Mouse (Mus musculus) T-helper 1 cell (primary cell): ENCODE measurements around the gene Cnbd2.
"Not testable (repeated sequence)": the region's sequence is repeated elsewhere in the genome, so short reads cannot be mapped to it uniquely, and the experiment has no call there.

Experiments
- in situ Hi-C: fragments of 300-600 bp; cut with MboI, MseI; formaldehyde crosslinking; loops from one replicate; pipeline ENCODE4 v1.15.1; 2025; ENCODE audit warnings: high pct_unique_total_duplicates

Cnbd2 gene

GRCm38 (mm10) chr2:156381350-156381749, 69.3 kb downstream of the Cnbd2 start:
- in situ Hi-C loops = no loop called here

DNA sequence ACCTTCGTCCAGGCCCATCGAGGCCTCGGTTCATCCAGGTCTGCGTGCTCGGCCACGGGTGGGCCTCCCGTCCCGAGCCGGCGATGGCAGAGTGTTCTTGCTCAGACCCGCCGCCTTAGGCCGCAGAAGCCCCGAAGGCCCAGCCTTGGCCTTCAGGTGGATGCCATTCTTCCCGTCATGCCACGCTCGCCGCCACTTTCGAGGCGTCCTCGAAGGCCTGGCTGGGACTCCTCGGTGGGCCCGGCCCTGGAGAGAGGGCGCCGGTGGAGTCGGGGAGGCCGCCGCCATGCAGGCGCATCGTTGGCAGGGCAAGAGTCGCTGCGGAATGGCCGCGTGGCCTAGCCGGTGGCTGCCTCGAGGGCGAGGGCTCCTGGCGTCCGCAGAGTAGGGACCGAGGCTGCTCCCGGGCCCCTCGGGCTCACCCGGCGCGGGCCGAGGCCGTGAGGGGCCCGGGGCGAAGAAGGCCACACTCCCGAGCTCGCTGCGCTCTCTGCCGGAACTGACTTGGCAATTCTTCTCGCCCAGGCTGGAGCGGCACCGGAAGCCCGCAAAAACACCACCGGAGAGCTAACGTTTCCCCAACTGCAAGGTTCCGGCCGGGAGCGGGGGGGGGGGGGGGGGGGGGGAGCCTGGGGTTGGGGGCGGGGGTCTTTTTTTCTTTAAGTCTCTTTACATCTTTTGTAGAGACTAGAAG, 80.5 kb downstream of the Cnbd2 start:
- in situ Hi-C loops = not testable (repeated sequence)

DNA sequence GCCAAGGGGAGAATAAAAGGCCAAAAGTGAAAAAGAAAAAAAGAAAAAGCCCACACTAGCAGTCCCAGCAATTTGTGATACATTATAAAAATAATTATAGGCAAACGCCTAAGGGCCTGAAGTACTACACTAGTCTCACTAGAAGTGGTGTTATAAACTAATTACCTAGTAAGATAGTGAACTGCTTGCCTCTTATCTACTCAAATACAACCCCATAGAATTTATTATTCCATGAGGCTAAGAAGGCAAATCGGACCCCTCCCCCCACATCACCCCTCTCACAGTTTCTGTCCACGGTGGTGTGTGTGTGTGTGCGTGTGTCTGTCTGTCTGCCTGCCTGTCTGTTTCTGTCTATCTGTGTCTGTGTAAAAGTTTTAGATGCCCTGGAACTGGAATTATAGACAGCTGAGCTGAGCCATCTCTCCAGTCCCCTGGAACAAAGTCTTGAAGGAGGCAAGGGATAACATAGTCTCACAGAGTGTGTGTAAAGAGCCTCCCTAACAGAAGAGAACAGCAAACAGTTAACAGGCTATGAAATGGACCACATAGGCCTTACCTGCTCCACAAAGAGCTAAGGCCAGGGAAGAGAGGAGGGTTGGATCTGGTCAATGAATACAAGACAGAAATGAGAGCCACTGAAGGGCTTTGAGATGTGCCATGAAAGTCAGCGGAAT, 81.2 kb downstream of the Cnbd2 start:
- in situ Hi-C loops = no loop called here

- in situ Hi-C loops = no loop called here
Measured at GRCm38 (mm10) chr2:156394282-156394681, 82.2 kb downstream of the Cnbd2 start.

DNA sequence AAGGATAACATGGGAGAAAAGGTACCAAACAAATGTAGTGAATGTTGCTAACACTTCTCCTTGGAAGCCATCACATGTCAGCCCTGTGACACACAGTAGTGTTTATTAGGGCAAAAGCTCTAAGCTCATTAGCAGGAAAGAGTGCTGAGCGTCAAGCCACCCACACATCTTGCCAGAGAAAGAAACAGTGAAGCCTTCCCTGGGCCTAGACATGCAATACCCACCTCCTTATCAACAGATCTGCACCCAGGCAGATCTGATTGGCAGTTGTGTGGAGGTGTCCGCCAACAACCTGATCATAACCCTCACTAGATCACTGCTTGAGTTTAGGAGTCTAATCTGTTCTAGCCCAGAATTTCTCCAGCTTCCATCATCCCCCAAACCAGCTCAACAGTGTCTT, 84.0 kb downstream of the Cnbd2 start:
- in situ Hi-C loops = no loop called here

DNA sequence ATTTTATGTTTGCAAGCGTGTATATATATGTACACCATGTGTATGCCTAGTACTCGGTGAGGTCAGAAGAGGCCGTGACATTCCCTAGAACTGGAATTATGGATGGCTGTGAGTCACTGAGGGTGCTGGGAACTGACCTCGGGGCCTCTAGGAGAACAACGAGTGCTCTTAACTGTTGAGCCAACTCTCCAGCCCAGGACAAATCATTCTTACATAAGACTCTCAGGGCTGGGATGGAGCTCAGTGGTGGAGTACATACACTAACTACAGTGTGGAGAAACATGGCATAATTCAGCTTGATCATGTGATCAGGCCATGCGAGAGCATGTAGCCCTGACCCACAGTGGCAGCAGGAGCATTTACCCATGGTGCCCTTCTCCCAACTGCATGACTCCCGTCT, 85.9 kb downstream of the Cnbd2 start:
- in situ Hi-C loops = no loop called here

GRCm38 (mm10) chr2:156399485-156399884, 87.4 kb downstream of the Cnbd2 start:
- in situ Hi-C loops = no loop called here

DNA sequence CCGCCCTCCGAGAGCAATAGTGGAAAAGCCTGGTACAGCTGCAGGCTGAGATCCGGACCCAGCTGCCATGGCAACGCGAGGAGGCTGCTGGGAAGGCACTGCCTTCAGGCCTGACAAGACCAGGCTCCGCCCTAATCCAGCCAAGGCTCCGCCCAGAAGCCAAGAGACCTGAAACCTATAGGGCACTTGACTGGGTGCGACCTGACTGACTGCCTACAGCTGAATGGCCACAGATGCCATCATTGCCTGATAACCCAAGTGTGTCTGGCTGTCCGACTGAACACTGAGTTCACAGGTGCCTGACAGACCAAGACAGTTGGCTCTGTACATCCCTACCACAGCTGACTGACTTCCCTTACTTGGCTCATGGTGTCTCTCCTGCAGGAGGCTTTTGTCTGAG, 89.2 kb downstream of the Cnbd2 start:
- in situ Hi-C loops = no loop called here

DNA sequence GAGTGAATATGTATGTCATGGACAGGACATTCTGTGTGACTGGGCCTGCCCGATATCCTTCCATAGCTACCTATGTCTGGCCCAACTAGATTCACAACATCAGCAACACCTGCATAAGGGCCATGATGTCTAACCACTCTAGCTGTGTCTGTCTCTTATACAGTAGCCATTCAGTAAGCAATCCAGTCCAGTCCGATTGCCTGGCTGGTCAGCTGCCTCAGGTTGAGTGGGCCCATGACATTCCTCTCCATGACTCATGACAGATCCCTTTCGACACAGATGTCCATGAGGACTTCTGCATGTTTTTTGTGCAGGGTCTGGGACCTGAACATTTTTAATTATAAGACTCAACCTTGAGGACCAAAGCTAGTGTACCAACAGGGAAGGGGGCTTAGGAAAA, 89.9 kb downstream of the Cnbd2 start:
- in situ Hi-C loops = no loop called here

- in situ Hi-C loops = no loop called here
Measured at GRCm38 (mm10) chr2:156406987-156407386, 94.9 kb downstream of the Cnbd2 start.

- in situ Hi-C loops = no loop called here
Measured at GRCm38 (mm10) chr2:156408168-156408567, 96.1 kb downstream of the Cnbd2 start.

DNA sequence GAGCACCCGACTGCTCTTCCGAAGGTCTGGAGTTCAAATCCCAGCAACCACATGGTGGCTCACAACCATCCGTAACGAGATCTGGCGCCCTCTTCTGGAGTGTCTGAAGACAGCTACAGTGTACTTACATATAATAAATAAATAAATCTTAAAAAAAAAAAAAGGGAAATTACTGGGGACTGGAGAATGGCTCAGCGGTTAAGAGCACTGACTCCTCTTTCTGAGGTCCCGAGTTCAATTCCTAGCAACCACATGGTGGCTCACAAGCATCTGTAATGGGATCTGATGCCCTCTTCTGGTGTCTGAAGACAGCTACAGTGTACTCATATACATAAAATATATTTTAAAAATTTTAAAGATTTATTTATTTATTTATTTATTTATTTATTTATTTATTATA, 99.2 kb downstream of the Cnbd2 start:
- in situ Hi-C loops = not testable (repeated sequence)

GRCm38 (mm10) chr2:156414996-156415395, 102.9 kb downstream of the Cnbd2 start:
- in situ Hi-C loops = no loop called here

- in situ Hi-C loops = no loop called here
Measured at GRCm38 (mm10) chr2:156415674-156416073, 103.6 kb downstream of the Cnbd2 start.

DNA sequence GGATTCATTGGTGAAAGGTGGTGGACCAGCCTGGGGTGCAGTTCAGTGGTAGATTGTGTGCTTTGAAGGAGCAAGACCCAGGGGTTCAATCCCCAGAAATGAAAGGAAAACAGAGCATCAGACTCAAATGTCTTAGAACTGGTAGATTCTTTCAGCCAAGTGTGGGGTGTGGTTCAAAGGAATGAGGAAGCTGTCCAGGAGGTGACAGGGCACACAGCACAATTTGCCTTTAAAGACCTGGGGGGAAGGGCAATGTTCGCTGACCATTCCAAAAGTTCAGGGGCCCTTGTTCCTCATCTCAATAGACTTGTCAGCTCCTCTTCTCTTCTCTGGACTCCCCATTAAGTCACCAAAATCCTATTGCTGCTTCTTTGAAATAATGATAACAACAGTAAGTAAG, 105.1 kb downstream of the Cnbd2 start:
- in situ Hi-C loops = no loop called here

DNA sequence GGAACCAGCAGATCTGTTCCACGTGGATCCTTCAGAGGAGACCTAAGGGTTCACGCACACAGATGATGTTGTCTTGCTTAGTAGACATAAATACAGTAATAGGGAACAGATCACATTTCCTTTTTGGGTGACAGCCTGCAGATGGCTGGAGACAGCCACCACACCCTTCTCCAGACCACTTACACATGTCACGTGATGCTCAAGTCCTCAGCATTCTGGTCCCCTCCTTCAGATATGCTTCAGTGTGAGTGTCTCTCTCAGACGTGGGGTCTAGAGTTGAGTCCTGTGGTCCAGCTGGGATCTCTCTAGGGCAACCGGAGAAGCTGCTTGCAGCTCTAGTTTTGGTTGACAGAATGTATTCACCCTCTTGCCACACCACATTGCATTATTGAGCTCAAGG, 106.4 kb downstream of the Cnbd2 start:
- in situ Hi-C loops = no loop called here

- in situ Hi-C loops = no loop called here
Measured at GRCm38 (mm10) chr2:156420327-156420693, 108.2 kb downstream of the Cnbd2 start.

DNA sequence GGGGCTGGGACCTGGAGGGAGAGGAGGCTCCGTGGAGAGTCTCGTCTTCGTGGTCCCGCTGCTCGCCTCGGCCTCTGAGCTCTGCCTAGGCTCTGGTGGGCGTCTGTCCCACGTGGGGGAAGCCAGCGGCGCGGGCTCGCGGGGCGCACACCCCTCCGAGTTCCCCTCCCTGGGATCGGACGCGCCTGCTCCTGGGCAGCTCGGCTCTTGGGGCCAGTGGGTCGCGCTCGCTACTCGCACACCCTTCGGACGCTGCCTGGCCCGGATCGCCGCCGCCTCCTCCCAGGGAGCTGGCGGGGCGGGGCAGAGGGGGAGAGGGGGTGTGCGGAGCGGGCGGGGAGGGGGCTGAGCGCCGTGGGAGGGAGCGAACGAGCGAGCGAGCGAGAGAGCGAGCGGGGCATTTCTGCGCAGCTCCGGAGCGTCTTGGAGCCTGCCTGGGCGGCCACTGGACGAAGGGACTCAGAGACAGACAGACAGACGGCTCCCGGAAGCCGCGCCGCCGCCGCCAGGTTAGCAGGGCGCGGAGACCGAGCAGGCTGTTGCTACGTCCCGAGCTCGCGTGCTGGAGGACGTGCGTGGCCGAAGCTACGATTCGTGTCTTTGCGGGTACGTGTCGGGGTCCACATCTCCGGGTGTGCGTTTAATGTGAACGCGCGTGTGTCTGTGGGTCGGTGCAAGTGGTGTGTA, 108.7 kb downstream of the Cnbd2 start, which contains the start of gene Epb41l1:
TSS of gene Epb41l1 (plus strand) at position 216 of the 687 bp plus-strand sequence.
- in situ Hi-C loops = no loop called here

- in situ Hi-C loops = no loop called here
Measured at GRCm38 (mm10) chr2:156421381-156422110, 109.4 kb downstream of the Cnbd2 start.

- in situ Hi-C loops = no loop called here
Measured at GRCm38 (mm10) chr2:156422631-156423030, 110.5 kb downstream of the Cnbd2 start.

DNA sequence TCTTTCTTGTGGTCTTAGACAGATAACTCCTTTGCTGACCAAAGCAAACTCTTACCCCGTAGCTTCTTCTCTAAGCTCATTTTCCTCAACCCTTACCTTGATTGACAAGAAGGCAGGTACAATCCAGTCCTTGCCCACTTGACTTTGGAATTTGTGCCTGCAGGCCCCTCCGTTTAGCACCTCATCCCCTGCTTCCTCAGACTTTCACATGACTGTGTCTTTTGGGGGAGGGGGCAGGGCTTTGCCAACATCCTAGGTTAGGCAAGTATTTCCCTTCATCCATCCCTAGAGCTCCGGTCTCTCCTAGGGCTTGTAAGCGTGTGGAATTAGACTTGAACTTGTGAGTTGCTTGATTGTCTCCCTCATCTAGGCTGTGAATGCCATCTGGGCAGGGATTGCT, 111.6 kb downstream of the Cnbd2 start:
- in situ Hi-C loops = no loop called here
